Mouse (Mus musculus) urinary bladder, adult 2 months (tissue): ENCODE data around the gene Phf14. TPM values are rescaled to one million over a fixed set of nuclear protein-coding genes. Genes with fewer than 3 reads are reported as not detected.
"Not testable (repeated sequence)": the region's sequence is repeated elsewhere in the genome, so short reads cannot be mapped to it uniquely, and the experiment has no call there.

Experiments
- DNase-seq: peaks from one replicate; pipeline ENCODE4 v3.0.0; 2022; ENCODE audit warnings: low spot score
- polyA plus RNA-seq: library from polyadenylated mRNA; depleted of rRNA; stranded (reverse); fragments of >200 nt; gene quantifications from 2 replicates; pipeline ENCODE4 v1.2.3, GENCODE M21; 2012; rRNA removed

The Phf14 gene
- polyA plus RNA-seq = 24.7 and 25.1 TPM in 2 replicates

- DNase-seq = peak; percentile 87
Observed at GRCm38 (mm10) chr6:11907269-11908032, at the start of gene Phf14, which contains the start of gene Ndufa4. Phf14 (plus strand) TSS chr6:11907809. Ndufa4 (minus strand) TSS chr6:11907497.

GRCm38 (mm10) chr6:11875364-11875763 lies 32.2 kb upstream of the Phf14 start:
- not testable (repeated sequence) for DNase-seq

- no peak for DNase-seq
Observed at GRCm38 (mm10) chr6:11900809-11901310, 6.7 kb upstream of the Phf14 start.

- no peak for DNase-seq
Observed at GRCm38 (mm10) chr6:11906890-11907268, 730 bp upstream of the Phf14 start.

- no peak for DNase-seq
Observed at GRCm38 (mm10) chr6:11908170-11908569, 561 bp downstream of the Phf14 start.

GRCm38 (mm10) chr6:11925496-11926041 lies 18.0 kb downstream of the Phf14 start:
- peak; percentile 65 for DNase-seq

- no peak for DNase-seq
Observed at GRCm38 (mm10) chr6:11926082-11926595, 18.5 kb downstream of the Phf14 start.

GRCm38 (mm10) chr6:11927485-11927884 lies 19.9 kb downstream of the Phf14 start:
- DNase-seq = no peak

GRCm38 (mm10) chr6:11933403-11933802 lies 25.8 kb downstream of the Phf14 start:
- no peak for DNase-seq

GRCm38 (mm10) chr6:11940895-11941294 lies 33.3 kb downstream of the Phf14 start:
- no peak for DNase-seq

- no peak for DNase-seq
Observed at GRCm38 (mm10) chr6:11942089-11942488, 34.5 kb downstream of the Phf14 start.

GRCm38 (mm10) chr6:11948100-11948499 lies 40.5 kb downstream of the Phf14 start:
- DNase-seq = no peak

GRCm38 (mm10) chr6:11960172-11960571 lies 52.6 kb downstream of the Phf14 start:
- no peak for DNase-seq

GRCm38 (mm10) chr6:11993782-11994181 lies 86.2 kb downstream of the Phf14 start:
- DNase-seq = no peak

- DNase-seq = no peak
Observed at GRCm38 (mm10) chr6:11998576-11998975, 91.0 kb downstream of the Phf14 start.

GRCm38 (mm10) chr6:11999506-11999905 lies 91.9 kb downstream of the Phf14 start:
- no peak for DNase-seq

- DNase-seq = no peak
Observed at GRCm38 (mm10) chr6:12005455-12005854, 97.8 kb downstream of the Phf14 start.

- DNase-seq = no peak
Observed at GRCm38 (mm10) chr6:12006001-12006400, 98.4 kb downstream of the Phf14 start.

- no peak for DNase-seq
Observed at GRCm38 (mm10) chr6:12012103-12012502, 104.5 kb downstream of the Phf14 start.

- no peak for DNase-seq
Observed at GRCm38 (mm10) chr6:12014035-12014434, 106.4 kb downstream of the Phf14 start.

- no peak for DNase-seq
Observed at GRCm38 (mm10) chr6:12014733-12015132, 107.1 kb downstream of the Phf14 start.

GRCm38 (mm10) chr6:12019736-12020135 lies 112.1 kb downstream of the Phf14 start:
- no peak for DNase-seq

GRCm38 (mm10) chr6:12020156-12020555 lies 112.5 kb downstream of the Phf14 start:
- DNase-seq = no peak
